Mouse (Mus musculus) stomach, postnatal 0 days (tissue): Measurements from ENCODE around the gene Uncx.

Source experiments
- CTCF ChIP-seq: IDR thresholded peaks from 2 replicates; pipeline ENCODE4 v1.5.1; 2016; ENCODE audit warnings: antibody characterized with exemption, low read depth, mild to moderate bottlenecking, moderate library complexity
- EP300 ChIP-seq: optimal IDR thresholded peaks from 2 replicates; pipeline ENCODE3; 2016; ENCODE audit warnings: antibody characterized with exemption

DNA sequence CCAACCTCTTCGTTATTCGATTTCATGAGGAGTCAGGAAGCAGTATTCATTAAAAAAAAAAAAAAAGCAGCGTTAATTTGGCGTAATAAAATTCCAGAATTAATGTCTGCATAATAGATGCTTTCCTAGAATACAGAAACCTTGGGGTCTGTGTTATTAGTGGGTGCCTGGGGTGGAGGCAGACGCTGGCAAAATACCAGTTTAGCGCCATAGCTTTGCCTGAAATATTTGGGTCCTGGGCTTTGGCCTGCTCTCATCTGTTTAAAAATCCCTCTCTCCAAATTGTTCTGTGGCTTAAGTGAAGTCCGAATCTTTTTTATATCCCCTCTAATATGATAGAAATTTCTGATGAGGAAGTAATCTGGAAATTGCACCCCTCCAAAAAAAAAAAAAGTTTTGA is 1.9 kb downstream of the Uncx start:
- TF ChIP-seq EP300 (no peak), CTCF (no peak)
